Mouse (Mus musculus) retina, adult 2 months (tissue): ENCODE measurements at regions not wholly inside any gene's neighbourhood (a gene's known extent, or its start where the extent isn't known, plus 50 kb on each side); places are given as distances from the start of the nearest gene placed in this dataset.
A peak's percentile ranks its signal among the peaks of the same experiment; 100 is the strongest.

ENCODE experiments used
- DNase-seq: peaks from one replicate; pipeline ENCODE4 v3.0.0-alpha.2; 2012; ENCODE audit warnings: low read depth, low spot score

- DNase-seq: no peak
Measured at GRCm38 (mm10) chr12:106868036-106868435, 620.4 kb upstream of the 3110018I06Rik start.

- DNase-seq: no peak
Measured at GRCm38 (mm10) chr12:106871481-106871880, 617.0 kb upstream of the 3110018I06Rik start.

DNA sequence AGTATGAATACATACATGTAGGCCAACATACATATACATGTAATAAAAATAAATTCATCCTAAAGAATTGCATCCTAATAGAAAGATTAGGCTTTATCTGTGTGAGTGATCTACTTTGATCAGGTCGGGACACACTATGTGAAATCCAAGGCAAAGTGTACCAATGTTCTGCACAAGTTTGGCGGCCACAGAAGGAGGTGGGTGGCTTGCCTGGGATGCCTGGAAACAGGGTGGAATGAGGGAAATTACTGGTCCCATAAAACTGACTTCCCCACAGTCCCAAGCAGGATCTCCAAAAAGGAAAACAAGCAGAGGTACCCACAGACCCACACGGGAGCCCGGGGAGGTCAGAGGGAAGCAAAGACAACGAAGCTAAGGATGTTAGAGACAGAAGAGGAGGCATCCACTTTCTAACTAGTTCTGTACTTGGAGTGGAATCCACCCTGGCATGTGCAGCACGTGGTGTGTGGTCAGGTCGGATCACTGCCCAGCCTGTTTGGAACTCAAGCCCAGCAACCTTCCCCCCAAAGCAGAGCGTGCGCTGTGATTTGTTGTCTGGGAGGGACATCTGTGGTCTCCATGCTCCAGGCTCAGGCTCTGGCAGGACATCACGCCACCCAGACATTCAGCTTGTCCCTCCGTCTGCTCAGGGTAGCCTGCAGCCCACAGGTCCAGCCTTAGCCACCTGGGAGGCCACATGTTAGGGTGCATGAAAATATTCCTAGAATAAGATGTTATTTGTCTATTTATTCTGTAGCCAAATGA, 615.3 kb upstream of the 3110018I06Rik start:
- DNase-seq: no peak

DNA sequence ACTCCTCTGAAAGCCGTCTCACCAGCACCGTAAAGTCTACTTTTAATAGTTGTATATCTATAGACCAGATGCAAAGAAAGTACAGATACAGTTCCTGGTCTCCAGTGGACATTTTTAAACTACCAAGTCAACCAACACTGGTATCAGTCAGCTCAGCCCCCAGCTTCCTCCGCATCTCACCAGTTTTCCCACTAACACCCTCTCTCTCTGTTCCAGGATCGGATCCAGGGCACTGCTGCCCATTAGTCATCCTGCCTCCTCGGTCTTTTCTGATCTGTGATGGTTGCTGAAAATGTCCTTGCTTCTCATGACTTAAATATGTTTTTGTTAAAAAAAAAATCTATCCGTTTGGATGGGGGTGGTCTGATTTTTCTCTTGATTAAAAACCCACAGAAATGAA, 598.1 kb upstream of the 3110018I06Rik start:
- no peak for DNase-seq

- no peak for DNase-seq
Measured at GRCm38 (mm10) chr12:106894061-106894460, 594.4 kb upstream of the 3110018I06Rik start.

DNA sequence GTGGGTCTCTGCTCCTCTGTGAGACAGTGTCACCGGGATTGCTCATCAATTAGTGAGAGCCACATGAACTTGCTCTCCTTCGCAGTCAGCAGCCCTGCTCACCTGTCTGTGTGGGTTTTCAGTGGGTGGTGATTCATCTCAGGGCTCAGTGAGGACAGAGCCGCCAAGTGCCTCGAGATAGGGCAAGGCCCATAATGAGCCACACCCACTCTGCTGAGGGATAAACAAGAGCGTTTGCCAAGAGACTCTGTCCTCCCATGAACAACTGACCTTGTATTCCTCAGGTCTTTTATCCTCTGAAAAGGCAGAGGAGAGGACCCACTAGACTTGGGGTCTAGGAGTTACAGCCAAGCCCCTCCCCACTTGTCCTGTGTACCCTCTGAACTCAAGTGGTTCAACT, 584.2 kb upstream of the 3110018I06Rik start:
- DNase-seq: no peak

DNA sequence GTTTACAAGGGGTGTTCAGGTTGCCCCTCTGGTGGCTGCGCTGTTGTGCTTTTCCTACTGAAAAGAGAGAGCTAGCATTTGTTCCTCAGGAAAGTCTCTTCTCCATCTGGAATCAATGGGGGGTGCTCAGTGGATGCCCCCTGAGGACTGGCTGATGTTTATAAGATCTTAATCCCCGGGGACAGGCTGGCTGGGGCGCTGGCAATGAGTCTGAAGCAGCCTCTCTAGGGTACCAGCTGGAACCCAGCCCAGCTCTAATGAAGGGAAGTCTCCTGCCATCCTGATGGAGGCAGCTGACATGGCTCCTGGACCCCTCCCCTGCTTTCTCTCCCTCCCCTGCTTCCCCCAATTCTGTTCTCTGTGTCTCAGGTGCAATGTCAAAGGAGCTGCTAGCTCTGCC, 575.6 kb upstream of the 3110018I06Rik start:
- no peak for DNase-seq

DNA sequence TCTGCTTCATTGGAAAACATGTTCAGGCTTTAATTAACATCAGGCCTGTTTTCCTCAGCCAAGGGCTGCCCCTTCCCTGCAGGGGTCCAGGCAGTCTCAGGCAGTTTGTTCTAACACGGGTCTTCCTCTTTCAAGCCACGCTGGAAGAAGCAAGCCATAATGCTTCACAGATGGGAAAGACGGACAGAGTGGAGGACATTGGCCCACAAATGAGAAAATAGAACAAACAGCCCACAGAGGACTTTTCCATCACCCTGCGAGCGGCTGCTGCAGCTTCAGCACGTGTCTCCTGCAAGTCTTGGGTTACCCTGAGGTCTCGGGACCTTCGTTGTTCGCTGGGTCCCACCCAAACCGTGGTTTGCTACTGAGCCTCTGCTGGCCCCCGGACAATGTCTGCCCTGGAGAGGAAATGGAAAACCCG, 565.9 kb upstream of the 3110018I06Rik start:
- no peak for DNase-seq

DNA sequence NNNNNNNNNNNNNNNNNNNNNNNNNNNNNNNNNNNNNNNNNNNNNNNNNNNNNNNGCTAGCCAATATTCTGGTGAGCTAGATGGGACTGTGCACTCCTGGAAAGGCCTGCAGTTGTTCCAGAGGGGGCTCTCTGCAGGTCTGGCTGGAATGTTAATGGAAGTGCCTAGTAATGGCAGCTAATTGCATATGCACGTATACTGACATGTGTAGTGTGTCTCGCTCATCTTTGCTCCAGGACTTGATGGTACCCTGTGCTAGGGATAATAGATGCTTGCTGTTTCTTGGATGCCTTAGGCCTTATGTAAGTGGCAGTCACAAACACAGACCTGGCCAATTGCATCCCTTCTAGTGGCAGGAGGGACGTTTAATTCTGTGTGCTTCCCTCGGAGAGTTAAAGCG, 560.0 kb upstream of the 3110018I06Rik start:
- no peak for DNase-seq

DNA sequence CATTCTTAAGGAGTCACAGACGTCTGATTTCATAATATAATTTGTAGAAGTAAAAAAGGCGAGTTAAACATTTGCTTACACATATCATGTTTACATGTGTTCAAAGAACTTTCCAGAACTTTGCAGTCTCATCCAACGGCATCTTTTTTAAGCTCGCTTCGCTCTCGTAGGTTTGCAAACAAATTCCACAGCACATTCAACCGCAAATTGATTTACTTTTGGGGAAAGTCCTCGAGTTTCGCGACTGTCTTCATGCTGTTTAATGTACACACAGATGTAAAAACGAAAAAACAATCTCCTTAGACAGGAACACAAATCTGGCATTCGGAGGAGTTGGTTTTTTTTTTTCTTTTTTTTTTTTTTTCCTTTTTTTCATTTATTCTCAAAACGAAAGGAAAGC, 559.3 kb upstream of the 3110018I06Rik start:
- no peak for DNase-seq

DNA sequence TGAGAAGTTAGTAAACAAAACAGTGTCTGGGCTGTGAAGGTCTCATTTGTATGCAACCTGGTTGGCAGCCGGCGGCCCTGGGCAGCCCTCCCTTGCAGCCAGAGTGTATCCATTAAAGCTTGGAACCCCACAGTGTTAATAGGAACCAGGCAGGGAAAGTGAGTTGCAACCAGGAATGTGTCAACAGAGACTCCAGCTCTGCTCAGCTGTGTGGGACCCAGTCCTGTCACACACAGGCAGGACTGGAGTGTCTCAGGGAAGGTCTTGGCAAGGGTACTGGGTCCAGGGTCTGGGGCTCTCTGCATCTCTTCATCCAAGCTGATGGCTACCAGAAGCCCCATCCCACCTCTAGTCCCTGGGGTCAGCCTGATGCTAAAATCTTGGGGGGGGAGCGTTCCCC, 556.8 kb upstream of the 3110018I06Rik start:
- no peak for DNase-seq

GRCm38 (mm10) chr12:106939381-106939780, 549.1 kb upstream of the 3110018I06Rik start:
- no peak for DNase-seq

DNA sequence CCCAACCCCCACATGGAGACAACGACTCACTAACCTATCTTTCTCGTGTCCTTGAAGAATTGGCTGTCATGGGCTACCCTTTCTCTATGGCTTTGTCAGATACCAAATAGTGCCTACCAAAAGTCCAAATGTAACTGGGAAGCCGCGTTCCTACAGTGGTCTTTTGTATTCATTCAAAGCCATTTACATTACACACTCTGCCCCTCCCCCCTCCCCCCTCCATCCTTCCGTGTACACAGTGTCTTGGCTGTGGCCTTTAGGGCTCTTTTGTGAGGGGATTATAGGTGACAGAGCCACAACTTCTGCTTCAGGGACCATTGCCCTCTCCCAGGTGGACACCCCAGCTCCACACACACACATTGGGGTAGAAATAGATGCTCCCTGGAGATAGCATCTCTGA, 544.6 kb upstream of the 3110018I06Rik start:
- DNase-seq: no peak

GRCm38 (mm10) chr12:106952621-106953020, 535.8 kb upstream of the 3110018I06Rik start:
- DNase-seq: no peak

DNA sequence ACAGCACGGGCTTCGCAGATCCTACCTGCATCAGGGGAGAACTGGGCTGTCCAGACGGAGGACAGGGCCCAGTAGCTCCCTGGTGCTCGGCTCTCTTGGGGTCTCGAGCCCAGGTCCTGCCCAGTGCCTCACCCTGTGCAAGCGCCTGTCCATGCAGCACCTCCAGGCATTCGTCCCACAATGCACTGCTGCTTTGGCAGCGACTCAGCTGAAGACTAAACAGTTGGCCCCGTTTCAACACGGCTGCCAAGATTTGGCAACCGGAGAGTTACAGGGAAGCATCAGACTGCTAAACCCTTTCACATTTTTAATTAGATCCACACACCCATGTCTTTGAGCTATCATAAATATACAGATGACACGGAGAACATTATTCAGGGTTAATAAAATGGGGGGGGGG, 532.7 kb upstream of the 3110018I06Rik start:
- peak; percentile 8 for DNase-seq

- no peak for DNase-seq
Measured at GRCm38 (mm10) chr12:106956266-106956665, 532.2 kb upstream of the 3110018I06Rik start.

DNA sequence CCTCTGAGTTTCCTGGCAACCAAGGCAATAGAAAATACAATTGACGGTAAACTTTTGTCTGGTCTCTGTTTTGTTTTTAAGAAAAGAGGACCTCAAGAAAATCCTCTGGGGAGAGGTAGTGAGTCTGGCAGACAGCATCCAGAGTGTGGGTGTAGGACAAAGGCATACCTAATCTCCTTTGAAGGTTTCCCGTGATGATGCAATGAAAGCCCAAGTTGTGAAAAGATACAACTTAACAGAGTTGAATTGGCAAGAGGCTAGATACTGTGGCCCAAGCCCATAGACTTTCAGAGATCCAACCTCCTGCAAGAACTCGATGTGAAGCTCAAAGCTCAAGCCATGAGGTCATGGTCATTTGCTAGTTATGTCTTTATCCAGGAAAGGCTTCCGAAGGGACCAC, 526.4 kb upstream of the 3110018I06Rik start:
- no peak for DNase-seq

DNA sequence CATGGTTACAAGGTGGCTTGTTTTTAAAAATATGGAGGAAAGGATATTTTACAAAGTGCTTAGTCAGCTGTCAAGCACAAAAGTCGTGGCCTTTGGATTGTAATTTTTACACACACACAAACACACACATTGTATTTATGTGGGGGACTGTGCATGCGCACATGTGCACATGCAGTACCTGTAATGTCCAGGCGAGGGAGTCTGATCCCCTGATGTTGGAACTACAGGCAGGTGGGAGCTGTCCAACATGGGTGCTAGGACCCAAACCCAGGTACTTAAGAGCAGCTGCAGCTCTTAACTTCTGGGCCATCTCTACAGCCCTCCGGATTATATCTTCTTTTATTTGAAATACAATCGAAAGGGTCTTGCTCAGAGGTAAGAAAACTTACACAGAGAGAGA, 524.7 kb upstream of the 3110018I06Rik start:
- no peak for DNase-seq

DNA sequence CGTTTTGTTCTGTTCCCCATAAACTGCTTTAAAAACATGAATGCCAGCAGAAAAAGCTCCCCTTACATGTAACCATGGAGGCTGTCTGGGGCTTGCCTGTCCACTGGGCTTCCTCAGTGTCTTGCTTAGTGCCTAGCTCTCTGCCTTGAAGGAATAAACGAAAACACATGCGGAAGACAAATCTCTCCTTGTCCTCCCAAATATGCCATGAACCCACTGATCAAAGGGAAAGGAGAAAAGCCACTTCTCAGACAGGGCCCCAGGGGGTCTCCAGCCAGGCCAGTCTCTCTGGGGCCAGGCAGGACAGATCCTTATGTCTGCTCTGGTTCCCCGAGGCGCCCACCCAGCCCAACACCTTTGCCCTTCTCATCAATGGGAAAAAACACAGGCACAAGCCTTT, 518.6 kb upstream of the 3110018I06Rik start:
- DNase-seq: no peak

DNA sequence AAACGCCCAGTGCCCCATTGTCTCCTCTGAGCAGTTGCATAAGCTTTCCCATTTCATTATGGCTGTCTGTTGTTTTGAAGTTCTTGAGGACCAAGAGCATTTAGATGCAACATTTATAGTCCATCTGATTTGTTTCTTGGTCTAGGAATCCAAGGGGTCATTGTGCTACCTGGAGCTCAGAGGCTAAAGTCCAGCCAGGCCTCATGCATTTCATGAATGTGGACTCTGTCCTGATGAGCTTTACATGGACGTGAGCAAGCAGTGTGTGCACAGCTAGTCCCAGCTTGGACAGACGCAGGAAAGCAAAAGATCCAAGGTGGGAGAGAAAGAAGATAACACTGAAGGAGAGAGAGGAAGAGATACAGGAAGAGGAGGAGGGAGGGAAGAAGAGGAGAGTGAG, 496.0 kb upstream of the 3110018I06Rik start:
- DNase-seq: no peak

- no peak for DNase-seq
Measured at GRCm38 (mm10) chr12:106993011-106993410, 495.4 kb upstream of the 3110018I06Rik start.

- no peak for DNase-seq
Measured at GRCm38 (mm10) chr12:107010995-107011786, 477.2 kb upstream of the 3110018I06Rik start.

- no peak for DNase-seq
Measured at GRCm38 (mm10) chr12:107016801-107017200, 471.6 kb upstream of the 3110018I06Rik start.
